Mouse (Mus musculus) spleen, adult 2 months (tissue): ENCODE data around the gene Gm10803.

ENCODE experiments used
- CTCF ChIP-seq: fragments of 200-500 bp; IDR thresholded peaks from 2 replicates; pipeline ENCODE4 v1.5.1; 2011; ENCODE audit warnings: mild to moderate bottlenecking, inconsistent platforms; ENCODE audit not compliant: insufficient read depth, insufficient read length, insufficient replicate concordance; ENCODE audit errors: extremely low read depth
- POLR2A ChIP-seq: fragments of 200-500 bp; IDR thresholded peaks from 2 replicates; pipeline ENCODE4 v1.6.1; 2011; ENCODE audit warnings: low read depth, low read length, inconsistent platforms

DNA sequence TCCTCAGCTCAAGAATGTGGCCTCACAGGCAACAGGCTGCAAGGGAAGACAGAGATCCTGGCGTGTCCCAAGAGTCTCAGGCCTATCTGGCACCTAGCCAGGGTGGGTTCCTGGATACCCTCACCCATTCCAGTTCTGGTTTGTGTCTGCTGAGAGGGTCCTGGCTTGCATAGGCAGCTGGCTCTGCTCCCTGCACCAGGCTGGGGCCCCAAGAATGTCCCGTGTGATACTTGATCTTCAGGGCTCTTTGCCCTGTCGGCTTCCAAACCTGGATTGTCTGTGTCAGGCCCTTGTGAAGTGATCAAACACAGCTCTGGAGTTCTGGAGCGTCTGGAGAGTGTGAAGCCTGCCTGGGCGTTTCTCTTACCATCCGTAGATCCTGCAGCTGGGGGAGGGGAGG is 22.2 kb upstream of the Gm10803 start:
- no peak for TF ChIP-seq CTCF
- TF ChIP-seq POLR2A, result no peak
